Mouse (Mus musculus) megakaryocyte, embryonic 14.5 days (primary cell): ENCODE measurements around the gene Gm10577.

Experiments used
- FLI1 ChIP-seq: IDR thresholded peaks from 2 replicates; pipeline ENCODE4 v1.6.1; 2012; ENCODE audit warnings: low read length, inconsistent platforms, mixed read lengths
- GATA1 ChIP-seq: IDR thresholded peaks from 3 replicates; pipeline ENCODE4 v1.6.1; 2012; ENCODE audit warnings: mixed read lengths, low read length, inconsistent platforms, borderline replicate concordance

DNA sequence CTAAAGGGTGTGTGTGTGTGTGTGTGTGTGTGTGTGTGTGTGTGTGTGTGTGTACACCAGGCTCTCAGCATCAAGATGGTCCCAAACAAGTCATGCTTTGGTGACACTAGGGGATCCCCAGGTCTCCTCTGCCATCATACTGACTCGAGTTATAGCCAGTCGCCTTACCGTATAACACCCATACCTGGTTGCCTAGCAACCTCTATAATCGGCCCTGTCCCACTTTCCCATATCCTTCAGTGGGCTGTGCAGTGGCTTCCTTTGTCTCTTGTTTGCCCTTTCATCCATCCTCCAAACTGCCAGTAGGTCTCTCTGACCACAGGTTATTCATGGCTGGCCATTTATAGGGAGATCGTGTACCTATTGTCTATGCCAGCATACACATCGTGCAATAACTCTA is 19.4 kb downstream of the Gm10577 start:
- TF ChIP-seq FLI1 (no peak), GATA1 (no peak)
